Mouse (Mus musculus): ENCODE measurements around the gene Mroh8.

DNA sequence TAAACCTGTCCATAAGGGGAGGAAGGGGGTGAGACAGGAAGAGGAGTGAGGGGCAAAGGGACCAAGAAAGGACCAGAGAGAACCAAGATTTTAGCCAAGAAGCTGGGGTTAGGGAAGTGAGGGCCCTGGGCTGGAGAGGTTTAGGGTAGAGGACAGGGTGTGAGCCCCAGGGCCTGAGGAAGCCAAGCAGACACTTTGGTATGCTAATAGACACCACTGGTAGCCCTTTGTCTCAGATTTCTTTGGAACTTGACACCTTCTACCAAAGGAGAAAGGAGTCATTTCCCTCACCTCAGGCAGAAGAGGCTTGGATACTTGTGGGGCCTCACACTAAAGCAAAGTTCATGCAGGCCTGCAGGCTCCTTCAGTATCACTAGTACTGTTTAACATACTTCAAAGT is 31.2 kb downstream of the Mroh8 start:
- TF ChIP-seq CTCF (IDR thresholded peaks at IDR 0.05; ENCODE audit: borderline replicate concordance, control insufficient read depth, extremely low read depth, insufficient read depth, low read length, poor library complexity) = no peak
- no peak for TF ChIP-seq POLR2A (IDR thresholded peaks at IDR 0.05; ENCODE audit: control insufficient read depth, extremely low read depth, insufficient read depth, low read length, poor library complexity)
